Mouse (Mus musculus): ENCODE data around the gene Fxyd6. TPM values are rescaled to one million over a fixed set of nuclear protein-coding genes. Genes with fewer than 3 reads are reported as not detected.

The Fxyd6 gene
- total and polyA plus RNA-seq, 3 experiments = not detected

DNA sequence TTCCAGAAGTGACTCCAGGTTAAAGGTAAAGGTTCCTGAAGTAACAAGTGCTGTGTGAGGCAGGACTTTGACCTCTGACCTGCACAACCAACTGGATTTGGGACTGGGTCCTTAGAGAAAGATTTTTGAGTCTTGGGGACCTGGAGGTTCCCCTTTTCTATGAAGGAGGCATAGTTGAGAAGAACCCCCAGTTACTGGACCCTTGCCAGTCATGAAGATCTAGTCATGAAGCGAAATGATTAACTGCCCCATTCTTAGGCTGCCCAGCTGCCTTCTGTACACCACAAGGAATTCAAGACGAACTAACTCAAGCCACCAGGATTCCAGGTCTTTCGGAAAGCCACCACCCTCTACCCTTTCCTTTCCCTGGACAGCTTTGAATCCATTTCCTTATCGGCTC lies 6.4 kb downstream of the Fxyd6 start:
- Histone ChIP-seq H3K4me3 (ENCODE audit: control insufficient read depth in 1 of 2, insufficient read depth in 1 of 2, low read depth in 2 of 2, low read length in 2 of 2) (no peak overlapping the region), H3K36me3 (ENCODE audit: control insufficient read depth in 1 of 2, insufficient read depth in 2 of 2, low read length in 2 of 2) (no peaks in the 10 kb centered on the region), H3K79me2 (ENCODE audit: control insufficient read depth, insufficient read depth, low read length, poor library complexity) (no peaks in the 10 kb centered on the region), H3K27ac (ENCODE audit: control insufficient read depth, low read depth, low read length) (no peak overlapping the region), H3K4me1 (ENCODE audit: control insufficient read depth in 1 of 2, insufficient read depth in 2 of 2, low read length in 2 of 2) (no peaks in the 10 kb centered on the region), H3K9ac (ENCODE audit: control insufficient read depth, low read depth, low read length, poor library complexity, severe bottlenecking) (no peak overlapping the region), H3K27me3 (ENCODE audit: control insufficient read depth in 1 of 2, insufficient read depth in 2 of 2, low read length in 2 of 2) (peaks cover 0 to 3% of the 10 kb centered on the region in 2 experiments; a peak in 3 of 4 replicates), H3K9me3 (replicated peaks; ENCODE audit: insufficient read depth, low read length) (no peaks in the 10 kb centered on the region)
- TF ChIP-seq TAL1 (IDR thresholded peaks at IDR 0.05; ENCODE audit: low read length) (no peak), BHLHE40 (IDR thresholded peaks at IDR 0.05; ENCODE audit: borderline replicate concordance, low read depth, low read length) (no peak), CHD2 (IDR thresholded peaks at IDR 0.05; ENCODE audit: low read length) (no peak), NRF1 (IDR thresholded peaks at IDR 0.05; ENCODE audit: insufficient read depth, low read depth, low read length, poor library complexity, severe bottlenecking) (no peak), SIN3A (IDR thresholded peaks at IDR 0.05; ENCODE audit: low read length) (no peak), USF2 (IDR thresholded peaks at IDR 0.05; ENCODE audit: borderline replicate concordance in 1 of 2, insufficient read depth in 1 of 2, low read depth in 1 of 2, low read length in 2 of 2) (no peak), TBP (IDR thresholded peaks at IDR 0.05; ENCODE audit: low read depth, low read length) (no peak), NELFE (IDR thresholded peaks at IDR 0.05; ENCODE audit: low read depth, low read length) (no peak), MYB (IDR thresholded peaks at IDR 0.05; ENCODE audit: low read depth, low read length) (no peak), USF1 (IDR thresholded peaks at IDR 0.05; ENCODE audit: low read depth, low read length) (no peak), TCF12 (IDR thresholded peaks at IDR 0.05; ENCODE audit: low read depth, low read length) (no peak), UBTF (IDR thresholded peaks at IDR 0.05; ENCODE audit: borderline replicate concordance, insufficient read depth, low read depth, low read length) (no peak), SMC3 (IDR thresholded peaks at IDR 0.05; ENCODE audit: low read depth, low read length) (no peak), GABPA (IDR thresholded peaks at IDR 0.05; ENCODE audit: low read depth, low read length) (no peak), ZMIZ1 (IDR thresholded peaks at IDR 0.05; ENCODE audit: low read depth, low read length) (no peak), MAX (IDR thresholded peaks at IDR 0.05; ENCODE audit: low read length) (no peak)
- DNase-seq (ENCODE audit: low read depth, low spot score) = no peak

DNA sequence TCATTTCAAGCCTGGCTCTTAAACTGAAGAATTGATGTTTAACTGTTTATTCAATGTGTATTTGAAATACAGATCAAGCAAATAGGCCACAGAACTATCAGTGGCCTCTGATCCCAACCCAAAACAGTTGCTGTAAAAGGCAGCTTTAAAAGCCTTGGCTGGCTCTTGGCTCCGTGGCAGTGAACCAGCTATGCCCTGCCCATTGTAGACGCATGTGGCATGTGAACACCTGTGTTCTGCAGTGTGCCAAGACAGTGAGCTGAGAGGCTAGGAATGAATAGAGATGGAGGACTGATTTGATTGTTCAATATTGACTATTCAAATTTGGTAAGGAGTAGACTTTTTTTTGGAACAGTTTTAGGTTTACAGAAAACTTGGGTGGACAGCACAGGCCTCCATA lies 6.9 kb downstream of the Fxyd6 start:
- no peaks in the 10 kb centered on the region for H3K36me3 ChIP-seq (ENCODE audit: control insufficient read depth in 1 of 2, insufficient read depth in 2 of 2, low read length in 2 of 2)
- no peak overlapping the region for H3K27ac ChIP-seq (ENCODE audit: control insufficient read depth, low read depth, low read length)
- TF ChIP-seq MYC (IDR thresholded peaks at IDR 0.05; ENCODE audit: low read depth, low read length) = no peak
- TF ChIP-seq NRF1 (IDR thresholded peaks at IDR 0.05; ENCODE audit: insufficient read depth, low read depth, low read length, poor library complexity, severe bottlenecking) = no peak
- no peak for TF ChIP-seq RCOR1 (IDR thresholded peaks at IDR 0.05; ENCODE audit: low read depth, low read length)
- TF ChIP-seq POLR2AphosphoS5 (IDR thresholded peaks at IDR 0.05; ENCODE audit: borderline replicate concordance, low read depth, low read length) = no peak
- TF ChIP-seq EP300 (IDR thresholded peaks at IDR 0.05; ENCODE audit: low read depth in 1 of 2, low read length in 2 of 2) = no peak
- TF ChIP-seq JUND (IDR thresholded peaks at IDR 0.05; ENCODE audit: low read depth, low read length) = no peak
- no peak for TF ChIP-seq POLR2A (IDR thresholded peaks at IDR 0.05; ENCODE audit: control insufficient read depth in 1 of 2, insufficient read depth in 1 of 2, low read depth in 1 of 2, low read length in 2 of 2, poor library complexity in 1 of 2)
- no peak for TF ChIP-seq HCFC1 (IDR thresholded peaks at IDR 0.05; ENCODE audit: low read depth, low read length)
- no peak for DNase-seq (ENCODE audit: low read depth, low spot score)
- H3K79me2 ChIP-seq (ENCODE audit: control insufficient read depth, insufficient read depth, low read length, poor library complexity) = no peaks in the 10 kb centered on the region
- peaks cover 0 to 3% of the 10 kb centered on the region in 2 experiments; a peak in 3 of 4 replicates for H3K27me3 ChIP-seq (ENCODE audit: control insufficient read depth in 1 of 2, insufficient read depth in 2 of 2, low read length in 2 of 2)
- no peak overlapping the region for H3K9ac ChIP-seq (ENCODE audit: control insufficient read depth, low read depth, low read length, poor library complexity, severe bottlenecking)
- H3K9me3 ChIP-seq (replicated peaks; ENCODE audit: insufficient read depth, low read length) = no peaks in the 10 kb centered on the region
- no peak overlapping the region for H3K4me3 ChIP-seq (ENCODE audit: control insufficient read depth in 1 of 2, insufficient read depth in 1 of 2, low read depth in 2 of 2, low read length in 2 of 2)
- H3K4me1 ChIP-seq (ENCODE audit: control insufficient read depth in 1 of 2, insufficient read depth in 2 of 2, low read length in 2 of 2) = no peaks in the 10 kb centered on the region
